Mouse (Mus musculus) lung, postnatal 0 days (tissue): ENCODE results near the gene Myadml2. TPM values are rescaled to one million over a fixed set of nuclear protein-coding genes. Genes with fewer than 3 reads are reported as not detected.

Experiments used
- ATAC-seq: fragments of 200-750 bp; cut with Nextera tagmentation; 2 replicates; pipeline ENCODE4 v1.8.0; 2017; ENCODE audit warnings: moderate library complexity
- DNase-seq: peaks from one replicate; pipeline ENCODE4 v3.0.0-alpha.2; 2016; ENCODE audit warnings: low spot score
- H3K27ac ChIP-seq: fragments of 300-500 bp; sonication (generic); 2 replicates; pipeline ENCODE4 v1.5.1; 2014; ENCODE audit warnings: antibody characterized with exemption, mild to moderate bottlenecking, low read length, mixed read lengths
- H3K27me3 ChIP-seq: fragments of 300-500 bp; sonication (generic); replicated peaks from 2 replicates; pipeline ENCODE4 v1.6.1; 2014; ENCODE audit warnings: low read length, mixed read lengths; ENCODE audit not compliant: insufficient read depth
- H3K36me3 ChIP-seq: fragments of 300-500 bp; sonication (generic); 2 replicates; pipeline ENCODE4 v1.6.1; 2014; ENCODE audit warnings: low read length, mixed read lengths; ENCODE audit not compliant: insufficient read depth
- H3K4me1 ChIP-seq: fragments of 300-500 bp; sonication (generic); 2 replicates; pipeline ENCODE4 v1.6.1; 2014; ENCODE audit warnings: antibody characterized with exemption, low read depth, low read length, mixed read lengths; ENCODE audit not compliant: insufficient read depth
- H3K4me2 ChIP-seq: fragments of 300-500 bp; sonication (generic); replicated peaks from 2 replicates; pipeline ENCODE4 v1.6.1; 2014; ENCODE audit warnings: low read depth, mild to moderate bottlenecking, low read length, moderate library complexity, mixed read lengths
- H3K4me3 ChIP-seq: fragments of 300-500 bp; sonication (generic); 2 replicates; pipeline ENCODE4 v1.5.1; 2014; ENCODE audit warnings: low read depth, low read length
- H3K9ac ChIP-seq: fragments of 300-500 bp; sonication (generic); replicated peaks from 2 replicates; pipeline ENCODE4 v1.6.1; 2014; ENCODE audit warnings: low read depth, mild to moderate bottlenecking
- H3K9me3 ChIP-seq: fragments of 300-500 bp; sonication (generic); 2 replicates; pipeline ENCODE4 v1.6.1; 2016; ENCODE audit warnings: low read length, mixed read lengths
- CTCF ChIP-seq: IDR thresholded peaks from 2 replicates; pipeline ENCODE4 v1.5.1; 2016; ENCODE audit warnings: antibody characterized with exemption, mild to moderate bottlenecking
- EP300 ChIP-seq: IDR thresholded peaks from 2 replicates; pipeline ENCODE4 v1.6.1; 2016; ENCODE audit warnings: antibody characterized with exemption, mild to moderate bottlenecking, control low read depth
- WGBS: fragments of 180-500 bp; shearing (Covaris S2); extraction: QIAGEN DNeasy Blood & Tissue Kit; methylation state at CpG from one replicate; pipeline ENCODE4 v1.1.7; 2014; 5-methylcytosine and 5-hydroxymethylcytosine counted together
- polyA plus RNA-seq: library from polyadenylated mRNA; unstranded; fragments of >200 nt; fragmentation: Nextera tagmentation; extraction: Ambion mirVana; gene quantifications from 2 replicates; pipeline ENCODE4 v1.2.1, GENCODE M21; 2015

Myadml2 gene
- polyA plus RNA-seq, 1 experiment from 2014 or later: not detected

DNA sequence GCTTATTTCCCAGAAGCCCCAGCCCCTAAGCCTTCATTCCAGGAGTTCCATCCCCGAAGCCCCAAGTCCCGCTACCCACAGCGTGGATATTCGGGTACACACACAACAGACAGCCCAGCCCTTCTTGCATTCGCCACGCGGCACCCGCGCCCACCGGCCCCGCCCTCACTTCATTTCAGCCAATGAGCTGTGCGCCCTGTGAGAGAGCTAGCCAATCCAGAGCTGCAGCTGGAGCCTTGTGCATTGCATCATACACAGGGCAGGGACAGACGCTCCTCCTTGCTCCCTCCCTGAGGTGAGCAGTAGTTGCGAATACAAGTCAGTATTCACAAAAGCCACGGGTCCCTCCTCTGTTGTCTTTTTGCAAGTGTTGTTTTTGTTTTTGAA, 4.4 kb downstream of the Myadml2 start, which contains the start of gene Pycr1:
TSS of gene Pycr1 (minus strand) at position 169 of the 387 bp plus-strand sequence.
- DNase-seq: peak; percentile 94
- Histone ChIP-seq H3K9me3 (no peaks in the 10 kb centered on the region), H3K36me3 (no peaks in the 10 kb centered on the region), H3K4me2 (peak within 1 kb of the TSS; percentile 80), H3K4me3 (peak within 1 kb of the TSS; percentile 38), H3K4me1 (0 out of 2 replicates have a peak, but pooled peaks cover 3% of the 10 kb centered on the region), H3K27ac (no peak within 1 kb of the TSS), H3K27me3 (0 out of 2 replicates have a peak, but pooled peaks cover 6% of the 10 kb centered on the region), H3K9ac (peak within 1 kb of the TSS; percentile 36)
- no peak for TF ChIP-seq CTCF
- TF ChIP-seq EP300: no peak
- WGBS: 2% methylated on average over 15 of the region's 15 CpGs
- ATAC-seq: peak; percentile 100

DNA sequence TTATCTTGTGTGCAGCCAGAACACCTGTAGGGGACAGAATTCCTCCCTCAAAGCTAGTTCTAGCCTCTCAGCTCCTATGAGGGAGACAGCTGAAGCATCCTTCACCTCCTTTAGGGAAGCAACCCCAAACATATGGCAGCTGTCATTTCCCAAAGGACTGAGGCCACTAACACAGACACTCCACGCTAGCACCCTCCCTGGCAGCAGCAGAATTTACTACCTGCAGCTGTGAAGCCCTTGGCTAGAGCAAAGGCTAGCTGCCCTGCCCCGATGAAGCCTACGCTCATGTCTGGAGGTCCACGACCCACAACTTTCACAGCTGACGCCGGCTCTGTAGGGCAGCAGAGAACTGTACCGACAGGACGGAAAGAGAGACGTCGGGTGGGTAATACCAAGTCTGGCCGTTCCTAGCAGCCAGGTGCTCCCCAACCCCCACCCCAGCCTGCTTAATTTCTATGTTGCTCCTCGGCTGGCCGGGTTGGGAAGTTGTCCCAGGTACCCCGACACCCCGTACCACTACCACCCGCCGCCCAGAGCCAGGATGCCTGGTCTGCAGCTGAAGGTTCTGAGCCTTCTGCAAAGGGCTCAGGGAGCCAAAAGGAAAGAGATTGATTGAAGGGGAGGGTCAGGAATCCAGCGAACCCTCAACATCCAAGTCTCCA, 4.9 kb downstream of the Myadml2 start:
- DNase-seq (no peak), ATAC-seq (peak; percentile 58)
- peak overlapping the region; percentile 38 for H3K4me3 ChIP-seq
- WGBS: under 1% methylated on average over 18 of the region's 18 CpGs
- H3K4me2 ChIP-seq: peak overlapping the region; percentile 80
- H3K4me1 ChIP-seq: 0 out of 2 replicates have a peak, but pooled peaks cover 3% of the 10 kb centered on the region
- no peaks in the 10 kb centered on the region for H3K9me3 ChIP-seq
- H3K36me3 ChIP-seq: no peaks in the 10 kb centered on the region
- H3K27me3 ChIP-seq: 0 out of 2 replicates have a peak, but pooled peaks cover 3% of the 10 kb centered on the region
- TF ChIP-seq CTCF (no peak), EP300 (no peak)
- H3K27ac ChIP-seq: no peak overlapping the region
- H3K9ac ChIP-seq: peak overlapping the region; percentile 36

DNA sequence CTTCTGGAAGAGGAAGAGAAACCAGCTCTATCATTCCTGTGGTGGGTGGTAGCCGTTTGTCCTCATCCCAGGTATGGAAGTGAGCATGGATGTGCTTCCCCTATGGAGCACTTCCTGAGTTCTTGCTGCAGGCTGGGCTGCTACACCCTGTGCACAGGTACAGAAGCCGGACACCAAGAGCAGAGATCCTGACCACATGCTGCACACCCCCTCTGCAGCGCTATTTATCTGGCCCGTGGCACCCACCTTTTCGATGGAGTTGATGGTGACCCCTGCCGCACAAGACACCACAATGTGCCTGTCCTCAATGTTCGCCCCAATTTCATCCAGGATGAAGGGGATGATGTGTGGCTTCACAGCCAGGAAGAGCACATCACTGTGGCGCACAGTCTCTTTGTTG, 6.1 kb downstream of the Myadml2 start:
- Histone ChIP-seq H3K4me3 (no peak overlapping the region), H3K4me1 (0 out of 2 replicates have a peak, but pooled peaks cover 3% of the 10 kb centered on the region), H3K27ac (no peak overlapping the region), H3K9me3 (no peaks in the 10 kb centered on the region), H3K27me3 (no peaks in the 10 kb centered on the region), H3K36me3 (no peaks in the 10 kb centered on the region), H3K9ac (no peak overlapping the region), H3K4me2 (no peak overlapping the region)
- DNase-seq (no peak), ATAC-seq (no peak)
- 85% methylated on average over 8 of the region's 8 CpGs for WGBS
- no peak for TF ChIP-seq CTCF
- TF ChIP-seq EP300: no peak

DNA sequence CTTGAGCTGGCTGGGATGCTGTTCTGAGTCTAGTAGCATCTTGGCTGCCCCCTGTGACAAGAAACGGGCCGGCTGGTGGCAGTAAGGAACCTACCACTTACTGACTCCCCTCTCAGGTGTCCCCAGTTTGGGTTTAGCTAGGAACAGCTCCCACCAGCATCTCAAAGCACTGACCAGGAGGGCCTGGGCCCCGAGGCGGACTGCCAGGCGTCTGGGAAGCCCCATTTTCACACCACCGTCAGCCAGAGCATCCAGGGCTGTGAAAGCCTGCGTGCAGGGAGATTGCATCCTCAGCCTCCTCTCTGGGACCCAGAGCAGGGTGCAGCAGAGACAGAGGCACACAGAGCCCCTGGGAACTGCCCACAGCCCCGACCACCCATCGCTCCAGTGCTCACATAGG, 6.7 kb downstream of the Myadml2 start:
- Histone ChIP-seq H3K36me3 (no peaks in the 10 kb centered on the region), H3K4me1 (0 out of 2 replicates have a peak, but pooled peaks cover 3% of the 10 kb centered on the region), H3K9me3 (no peaks in the 10 kb centered on the region), H3K4me3 (no peak overlapping the region), H3K4me2 (no peak overlapping the region), H3K27ac (no peak overlapping the region), H3K27me3 (no peaks in the 10 kb centered on the region), H3K9ac (no peak overlapping the region)
- DNase-seq (no peak), ATAC-seq (no peak)
- TF ChIP-seq EP300 (no peak), CTCF (no peak)
- WGBS: 66% methylated on average over 9 of the region's 9 CpGs

DNA sequence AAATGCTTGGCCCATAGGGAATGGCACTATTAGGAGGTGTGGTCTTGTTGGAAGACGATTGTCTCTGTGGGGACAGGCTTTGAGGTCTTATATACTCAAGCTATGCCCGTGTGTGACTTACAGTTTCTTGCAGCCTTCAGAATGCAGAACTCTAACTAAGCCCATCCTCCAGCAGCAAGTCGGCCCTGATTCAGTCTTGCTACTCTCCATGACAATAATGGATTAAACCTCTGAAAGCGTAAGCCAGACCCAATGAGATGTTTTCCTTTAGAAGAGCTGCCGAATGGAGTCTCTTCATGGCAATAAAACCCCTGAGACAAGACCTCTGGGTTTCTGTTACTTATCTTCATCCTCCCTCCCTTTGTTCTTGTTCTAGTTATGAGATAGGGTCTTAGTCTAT, 13.1 kb downstream of the Myadml2 start:
- Histone ChIP-seq H3K9ac (no peak overlapping the region), H3K36me3 (no peaks in the 10 kb centered on the region), H3K4me3 (no peak overlapping the region), H3K27ac (no peak overlapping the region), H3K27me3 (no peaks in the 10 kb centered on the region), H3K4me1 (peaks cover 17% of the 10 kb centered on the region), H3K9me3 (no peaks in the 10 kb centered on the region), H3K4me2 (no peak overlapping the region)
- TF ChIP-seq CTCF (no peak), EP300 (no peak)
- no peak for DNase-seq
- ATAC-seq: no peak
- 90% methylated on average over 5 of the region's 5 CpGs for WGBS

DNA sequence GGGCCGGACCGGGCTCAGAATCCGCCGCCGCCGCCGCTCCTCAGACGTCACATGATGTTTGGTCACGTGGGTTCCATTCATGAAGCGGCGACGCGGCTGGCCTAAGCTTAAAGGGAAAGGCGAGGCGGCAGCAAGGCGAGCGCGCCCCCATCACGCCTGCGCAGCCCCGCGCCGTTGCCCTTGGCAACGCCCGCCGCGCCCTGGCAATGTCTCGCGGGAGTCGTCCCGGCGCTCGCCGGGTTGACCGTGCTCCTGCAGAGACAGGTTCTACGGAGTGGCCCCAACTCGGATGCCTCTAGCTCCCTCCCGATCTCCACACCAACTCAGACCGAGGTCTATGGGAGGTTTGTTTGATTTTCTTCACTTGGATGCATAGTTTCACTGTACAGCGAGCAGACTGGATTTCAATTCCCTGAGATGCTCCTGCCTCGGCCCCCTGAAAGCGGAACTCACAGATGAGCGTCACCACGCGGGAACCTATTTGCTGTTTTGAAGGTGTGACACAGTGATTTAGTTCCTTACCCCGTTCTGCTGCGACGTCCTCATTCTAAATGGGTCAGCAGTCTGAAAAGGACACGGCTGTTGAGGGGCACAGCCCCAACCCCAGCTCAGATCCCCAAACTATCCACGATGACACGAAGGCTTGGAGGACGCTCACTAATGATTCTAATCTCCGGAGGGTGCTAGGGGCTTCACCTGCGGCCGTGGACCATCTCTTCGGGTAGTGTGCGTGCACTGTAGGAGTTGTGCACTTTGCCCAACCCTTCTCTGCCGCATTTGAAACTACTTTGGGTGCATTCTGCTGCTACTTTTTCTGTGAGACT, 14.2 kb downstream of the Myadml2 start, which contains the start of gene Mafg:
TSS of gene Mafg (minus strand) at position 81 of the 824 bp plus-strand sequence.
- ATAC-seq: peak; percentile 90
- peak within 1 kb of the TSS; percentile 90 for H3K9ac ChIP-seq

More for the DNA sequence above, 14.2 kb downstream of the Myadml2 start, which contains the start of gene Mafg:
- Histone ChIP-seq H3K9me3 (no peaks in the 10 kb centered on the region), H3K4me3 (peak within 1 kb of the TSS; percentile 92), H3K36me3 (no peaks in the 10 kb centered on the region), H3K27me3 (no peaks in the 10 kb centered on the region), H3K4me2 (peak within 1 kb of the TSS; percentile 87), H3K4me1 (peaks cover 19% of the 10 kb centered on the region), H3K27ac (peak within 1 kb of the TSS; percentile 92)
- WGBS: 11% methylated on average over 52 of the region's 58 CpGs
- TF ChIP-seq CTCF: no peak
- DNase-seq: peak; percentile 98
